Comparison of ENCODE assay signal across 29 mouse cellular contexts in genomic region chr2:5127369-5127768, GRCm38 (mm10). TPM values are rescaled to one million over a fixed set of nuclear protein-coding genes. Genes with fewer than 3 reads are reported as not detected.
DNase-seq lines count a peak whose midpoint lies in the region; ATAC-seq and TF ChIP-seq lines count a peak whose summit lies in the region.
"Had no signal": no experiment of that assay in that cellular context is flagged by ENCODE, and none has a peak within 500 bp of the region (broad histone marks: within the 10 kb centered on the region; RNA-seq: fewer than 3 reads in every experiment).

No protein-coding gene starts in this region.

- no peak overlapping the region for H3K4me2 ChIP-seq in stomach, postnatal 0 days (replicated peaks; ENCODE audit: low read depth)
- H3K4me2 ChIP-seq in intestine, embryonic 16.5 days (ENCODE audit: low read depth, low read length) = no peak overlapping the region
- H3K4me2 ChIP-seq: forebrain, embryonic 13.5 days; heart, embryonic 15.5 days; limb, embryonic 12.5 days; liver, embryonic 13.5 days; midbrain, embryonic 12.5 days had no signal

- H3K36me3 ChIP-seq in heart, embryonic 10.5 days = no peaks in the 10 kb centered on the region
- no peaks in the 10 kb centered on the region for H3K36me3 ChIP-seq in heart, adult 2 months (ENCODE audit: control insufficient read depth, insufficient read depth, low read length)
- no peaks in the 10 kb centered on the region for H3K36me3 ChIP-seq in stomach, postnatal 0 days (ENCODE audit: control insufficient read depth, insufficient read depth, low read length)
- H3K36me3 ChIP-seq in intestine, embryonic 16.5 days (ENCODE audit: control insufficient read depth, insufficient read depth, low read length) = no peaks in the 10 kb centered on the region
- H3K36me3 ChIP-seq: G1E; heart, embryonic 15.5 days; limb, embryonic 12.5 days; liver, embryonic 13.5 days; midbrain, embryonic 12.5 days had no signal

- intact Hi-C loops in heart, adult 2 months (cut with DNase I) = no loop called here

- TF ChIP-seq EP300 in heart, adult 2 months (IDR thresholded peaks at IDR 0.05; ENCODE audit: insufficient read depth, low read depth, low read length) = no peak
- TF ChIP-seq EP300 in stomach, postnatal 0 days (optimal IDR thresholded peaks at IDR 0.05) = no peak

- no peak overlapping the region for H3K27ac ChIP-seq in heart, embryonic 10.5 days
- H3K27ac ChIP-seq in heart, adult 2 months = no peak overlapping the region
- H3K27ac ChIP-seq in stomach, postnatal 0 days (replicated peaks) = peak overlapping the region; percentile 84; the same call in 1 of the 2 replicates
- H3K27ac ChIP-seq in intestine, embryonic 16.5 days (ENCODE audit: low read length) = no peak overlapping the region
- H3K27ac ChIP-seq: forebrain, embryonic 13.5 days; heart, embryonic 15.5 days; kidney, postnatal 0 days; limb, embryonic 12.5 days; midbrain, embryonic 12.5 days had no signal

- H3K4me1 ChIP-seq in heart, embryonic 10.5 days = peaks cover 20% of the 10 kb centered on the region; the same call in 1 of the 2 replicates
- no peaks in the 10 kb centered on the region; the same call in 1 of the 2 replicates for H3K4me1 ChIP-seq in heart, adult 2 months (ENCODE audit: control insufficient read depth, insufficient read depth, low read length)
- 0 out of 2 replicates have a peak, but pooled peaks cover 2% of the 10 kb centered on the region for H3K4me1 ChIP-seq in stomach, postnatal 0 days (replicated peaks; ENCODE audit: control insufficient read depth, insufficient read depth)
- H3K4me1 ChIP-seq in intestine, embryonic 16.5 days (ENCODE audit: control insufficient read depth, insufficient read depth, low read length) = peaks cover 15% of the 10 kb centered on the region
- H3K4me1 ChIP-seq: liver, embryonic 13.5 days; midbrain, embryonic 12.5 days had no signal

- DNase-seq in heart, embryonic 10.5 days (ENCODE audit: low spot score) = peak; percentile 64
- no peak for DNase-seq in heart, adult 2 months
- peak; percentile 27 for DNase-seq in layer of hippocampus, adult 9-11 months
- no peak for DNase-seq in layer of hippocampus, postnatal 25 days (ENCODE audit: extremely low spot score in 1 of 2, low spot score in 1 of 2)
- DNase-seq in right cerebral cortex, postnatal 10 days (ENCODE audit: low spot score in 2 of 2) = peak; percentile 36 to 65
- DNase-seq in right cerebral cortex, adult 18-20 months = no peak
- no peak for DNase-seq in stomach, postnatal 0 days (ENCODE audit: low spot score)
- DNase-seq: adrenal gland, adult 2 months; B cell, adult 2 months; cerebellum, adult 18-20 months; cerebellum, postnatal 36 days; embryo, embryonic 11 days; gastrocnemius, postnatal 25 days; heart, postnatal 36 days; kidney, adult 2 months; liver, embryonic 13.5 days; lung, adult 2 months; lung, postnatal 14 days had no signal

- no peaks in the 10 kb centered on the region for H3K27me3 ChIP-seq in heart, embryonic 10.5 days (ENCODE audit: insufficient read depth, poor library complexity, severe bottlenecking)
- no peaks in the 10 kb centered on the region for H3K27me3 ChIP-seq in heart, adult 2 months (ENCODE audit: control insufficient read depth, insufficient read depth, low read length)
- H3K27me3 ChIP-seq in stomach, postnatal 0 days (ENCODE audit: control insufficient read depth, insufficient read depth, low read length) = no peaks in the 10 kb centered on the region
- no peaks in the 10 kb centered on the region for H3K27me3 ChIP-seq in intestine, embryonic 16.5 days (replicated peaks; ENCODE audit: control insufficient read depth, insufficient read depth, low read length)
- H3K27me3 ChIP-seq: CH12.LX; forebrain, embryonic 13.5 days; heart, embryonic 15.5 days; limb, embryonic 12.5 days; liver, embryonic 13.5 days; midbrain, embryonic 12.5 days; Patski had no signal

- no peaks in the 10 kb centered on the region for H3K9me3 ChIP-seq in heart, embryonic 10.5 days
- no peaks in the 10 kb centered on the region for H3K9me3 ChIP-seq in stomach, postnatal 0 days (ENCODE audit: control insufficient read depth, low read length)
- H3K9me3 ChIP-seq in intestine, embryonic 16.5 days (ENCODE audit: control insufficient read depth, low read length) = no peaks in the 10 kb centered on the region
- H3K9me3 ChIP-seq: forebrain, embryonic 13.5 days; G1E; heart, embryonic 15.5 days; limb, embryonic 12.5 days; liver, embryonic 13.5 days; midbrain, embryonic 12.5 days had no signal

- no peak for ATAC-seq in stomach, postnatal 0 days (ENCODE audit: low FRiP score, low TSS enrichment)
- no peak for ATAC-seq in intestine, embryonic 16.5 days
- ATAC-seq: forebrain, embryonic 13.5 days; inflammation-experienced regulatory T-cells, adult 6 months; Patski had no signal

- no peak overlapping the region for H3K9ac ChIP-seq in heart, adult 2 months (ENCODE audit: low read depth, low read length)
- H3K9ac ChIP-seq in stomach, postnatal 0 days (ENCODE audit: low read length) = no peak overlapping the region
- H3K9ac ChIP-seq in intestine, embryonic 16.5 days (ENCODE audit: low read depth, low read length) = no peak overlapping the region
- H3K9ac ChIP-seq: forebrain, embryonic 13.5 days; heart, embryonic 15.5 days; limb, embryonic 12.5 days; liver, embryonic 13.5 days; midbrain, embryonic 12.5 days had no signal

- H3K4me3 ChIP-seq in heart, embryonic 10.5 days = no peak overlapping the region
- no peak overlapping the region for H3K4me3 ChIP-seq in heart, adult 2 months
- H3K4me3 ChIP-seq in stomach, postnatal 0 days (ENCODE audit: low read depth, low read length) = no peak overlapping the region
- no peak overlapping the region for H3K4me3 ChIP-seq in intestine, embryonic 16.5 days (ENCODE audit: low read length)
- H3K4me3 ChIP-seq: forebrain, embryonic 13.5 days; heart, embryonic 15.5 days; limb, embryonic 12.5 days; liver, embryonic 13.5 days; midbrain, embryonic 12.5 days had no signal

- 57% methylated on average over 5 of the region's 5 CpGs for WGBS in heart, embryonic 10.5 days
- 87% methylated on average over 5 of the region's 5 CpGs for WGBS in heart, adult 2 months
- 46% methylated on average over 5 of the region's 5 CpGs for WGBS in stomach, postnatal 0 days
- 74% methylated on average over 5 of the region's 5 CpGs for whole genome bisulfite sequencing in intestine, embryonic 16.5 days

- H3K79me2 ChIP-seq in heart, adult 2 months (replicated peaks; ENCODE audit: control insufficient read depth, insufficient read depth, low read length) = no peaks in the 10 kb centered on the region

- no peak for TF ChIP-seq POLR2A in heart, adult 2 months (IDR thresholded peaks at IDR 0.05; ENCODE audit: insufficient read depth, low read depth, low read length)

- no peak for TF ChIP-seq CTCF in heart, adult 2 months (IDR thresholded peaks at IDR 0.05)
- no peak for TF ChIP-seq CTCF in stomach, postnatal 0 days (IDR thresholded peaks at IDR 0.05; ENCODE audit: low read depth)

RNA-seq across cellular contexts. Expression of gene Ccdc3, which starts 10.2 kb away (rescaled TPM):
- polyA plus RNA-seq in heart, embryonic 10.5 days (2016; fragmentation: Nextera tagmentation; extraction: Ambion mirVana) = 3.4 and 5.3 TPM in 2 replicates
- 1 to 10 TPM; 3.9 to 4.0 TPM for total RNA-seq in heart, adult 2 months (2021)
- 5.0 and 6.6 TPM in 2 replicates for polyA plus RNA-seq in heart, adult 2 months (2012; rRNA removed)
- 10 to 100 TPM; 12.9 to 15.3 TPM for total RNA-seq in layer of hippocampus, postnatal 25 days (2021)
- 24.4 and 32.1 TPM in 2 replicates for polyA plus RNA-seq in stomach, postnatal 0 days (2015; fragmentation: Nextera tagmentation; extraction: Ambion mirVana)
- polyA plus RNA-seq in intestine, embryonic 16.5 days (2015; fragmentation: Nextera tagmentation; extraction: Ambion mirVana) = 4.6 and 9.8 TPM in 2 replicates
- total RNA-seq: CH12.LX; G1E; megakaryocyte progenitor cell, adult 5-6 weeks had no signal
- polyA plus RNA-seq: G1E; inflammation-experienced regulatory T-cells, adult 6 months had no signal

Comparison
In these comparisons a context has a peak if more than half of its experiments do, and no peak if none do; other contexts are left out.
1. DNase-seq: peak in heart, embryonic 10.5 days (single experiment), layer of hippocampus, adult 9-11 months (single experiment) and right cerebral cortex, postnatal 10 days (2 of 2); none in heart, adult 2 months (0 of 2), layer of hippocampus, postnatal 25 days (0 of 2), right cerebral cortex, adult 18-20 months (single experiment) and stomach, postnatal 0 days (single experiment).